Mouse (Mus musculus): ENCODE data around the gene Gm6169.

- TF ChIP-seq POLR2A (IDR thresholded peaks at IDR 0.05; ENCODE audit: low read depth, low read length) (no peak), CTCF (IDR thresholded peaks at IDR 0.05; ENCODE audit: extremely low read depth, insufficient read depth, insufficient read length, insufficient replicate concordance) (no peak)
These were observed at the start of gene Gm6169 for GRCm38 (mm10) chr13:97099187-97099852.

Measured in spleen, adult 2 months (tissue).